Mouse (Mus musculus) granulocyte monocyte progenitor cell, adult 5-6 weeks (primary cell): ENCODE data around the gene Mknk2. TPM values are rescaled to one million over a fixed set of nuclear protein-coding genes. Genes with fewer than 3 reads are reported as not detected.
"Not testable (repeated sequence)": the region's sequence is repeated elsewhere in the genome, so short reads cannot be mapped to it uniquely, and the experiment has no call there.

Experiments
- ATAC-seq: replicated peaks from 2 replicates; pipeline ENCODE4 v1.8.0; 2016; ENCODE audit warnings: mild to moderate bottlenecking, moderate TSS enrichment, inconsistent platforms; ENCODE audit not compliant: poor library complexity, severe bottlenecking
- total RNA-seq, 2 experiments: library from RNA; stranded (forward) in 1 of 2; stranded (reverse) in 1 of 2; fragments of 200-712, 200-1000 nt in 1 of 2; fragments of >200 nt in 1 of 2; fragmentation: Nextera tagmentation in 1 of 2; gene quantifications; 2 replicates each; pipeline ENCODE4 v1.2.3; 2014 to 2017

Gene Mknk2
- total RNA-seq, 2 experiments from 2014 or later, result 37.7 to 49.2 TPM

DNA sequence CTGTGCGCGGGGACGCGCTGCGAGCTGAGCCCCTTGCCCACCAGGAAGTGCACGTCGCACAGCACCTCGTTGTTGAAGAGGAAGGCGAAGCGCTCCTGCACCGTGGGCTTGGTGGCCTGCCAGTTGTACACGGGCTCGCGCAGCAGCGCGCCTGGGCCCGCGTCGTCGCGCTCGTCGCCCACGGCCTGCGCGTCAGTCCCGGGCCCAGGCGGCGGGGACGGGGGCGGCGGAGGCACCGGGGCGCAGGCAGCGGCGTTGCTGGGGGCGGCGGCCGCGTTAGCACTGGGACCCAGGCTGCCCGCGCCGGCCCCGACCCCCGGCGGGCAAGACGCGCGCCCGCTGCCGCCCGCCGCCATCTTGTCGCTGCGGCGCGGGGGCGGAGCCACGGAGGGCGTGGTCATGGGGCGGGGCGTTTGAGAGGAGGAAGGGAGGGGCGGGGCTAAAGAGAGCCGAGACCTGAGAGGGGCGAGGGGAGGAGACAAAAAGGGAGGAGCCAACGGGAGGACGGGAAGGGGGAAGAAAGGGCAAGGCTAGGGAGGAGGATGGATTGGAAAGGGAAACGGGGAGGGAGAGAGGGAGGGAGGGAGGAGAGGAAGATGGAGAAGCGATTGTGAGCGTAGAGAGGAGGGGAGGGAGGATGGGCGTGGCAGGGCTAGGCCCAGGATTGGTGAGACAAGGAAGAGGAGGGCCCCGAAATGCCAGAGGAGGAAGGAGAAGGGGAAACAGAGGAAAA lies 21.6 kb downstream of the Mknk2 start:
- peak; percentile 86 for ATAC-seq

DNA sequence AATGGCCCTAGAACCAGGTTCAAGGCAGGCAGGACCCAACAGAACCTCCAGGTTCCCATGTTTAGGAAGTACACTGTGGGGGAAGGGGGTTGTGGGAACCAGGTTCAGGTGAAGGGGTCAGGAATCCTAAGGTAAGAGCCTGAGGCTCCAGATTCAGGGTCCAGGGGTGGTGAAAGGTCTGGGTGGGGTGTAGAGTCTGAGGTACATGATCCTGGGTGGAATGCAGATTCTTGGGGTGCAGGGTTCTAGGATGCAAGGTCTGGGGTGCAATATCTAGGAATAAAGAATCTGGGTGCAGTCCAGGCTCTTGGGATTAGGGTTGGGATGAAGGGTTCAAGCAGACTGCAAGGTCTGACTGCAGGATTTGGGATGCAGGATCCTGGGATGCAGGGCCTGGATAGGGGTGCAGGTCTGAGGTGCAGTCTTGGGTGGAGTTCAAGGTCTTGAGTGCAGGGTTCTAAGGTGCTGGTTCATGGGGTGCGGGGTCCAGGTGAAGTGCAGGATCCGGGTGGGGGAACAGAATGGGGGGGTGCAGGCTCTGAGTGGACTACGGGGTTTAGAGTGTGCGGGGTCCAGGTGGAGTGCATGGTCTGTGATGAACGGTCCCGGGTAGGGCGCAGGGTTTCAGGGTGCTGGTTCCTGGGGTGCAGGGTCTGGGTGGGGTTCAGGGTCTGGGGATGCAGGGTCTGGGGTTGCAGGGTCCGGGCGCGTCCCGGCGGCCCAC lies 22.3 kb downstream of the Mknk2 start:
- ATAC-seq, result no peak

DNA sequence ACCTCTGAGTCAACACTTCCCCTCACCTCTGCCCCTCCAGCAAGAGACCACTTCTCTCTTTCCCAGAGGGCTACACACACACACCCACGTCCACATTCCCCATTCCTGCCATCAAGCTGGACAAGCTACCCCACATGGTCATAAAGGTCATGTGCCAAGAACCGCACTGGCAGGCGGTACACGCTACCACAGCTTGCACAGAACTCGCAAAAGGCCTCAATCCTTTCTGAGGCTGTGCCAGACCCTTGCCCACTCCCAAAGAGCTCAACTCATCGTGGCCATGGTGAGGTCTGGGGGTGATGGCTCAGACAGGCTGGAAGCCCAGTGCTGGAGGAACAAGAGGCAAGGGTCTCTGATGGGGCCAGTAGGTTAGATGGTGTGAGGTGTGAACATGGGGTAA lies 23.0 kb downstream of the Mknk2 start:
- ATAC-seq, result no peak

- no peak for ATAC-seq
These were observed 24.7 kb downstream of the Mknk2 start for GRCm38 (mm10) chr10:80653156-80653720.

- no peak for ATAC-seq
These were observed 27.5 kb downstream of the Mknk2 start for GRCm38 (mm10) chr10:80650392-80650791.

- not testable (repeated sequence) for ATAC-seq
These were observed 28.0 kb downstream of the Mknk2 start for GRCm38 (mm10) chr10:80649910-80650309.

DNA sequence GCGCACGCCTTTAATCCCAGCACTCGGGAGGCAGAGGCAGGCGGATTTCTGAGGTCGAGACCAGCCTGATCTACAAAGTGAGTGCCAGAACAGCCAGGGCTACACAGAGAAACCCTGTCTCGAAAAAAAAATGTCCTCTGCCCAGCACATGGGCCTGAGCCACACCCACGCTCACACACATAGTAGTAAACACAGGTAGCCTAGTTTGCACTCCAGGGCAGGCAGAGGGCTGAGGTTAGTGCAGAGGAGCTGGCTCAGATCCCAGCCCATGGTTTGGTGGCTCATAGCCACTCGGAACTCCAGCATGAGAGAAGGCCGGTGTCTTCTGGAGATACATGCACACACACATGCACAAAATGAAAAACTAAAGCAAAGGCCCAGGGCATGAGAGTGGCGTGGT lies 31.0 kb downstream of the Mknk2 start:
- ATAC-seq, result no peak

DNA sequence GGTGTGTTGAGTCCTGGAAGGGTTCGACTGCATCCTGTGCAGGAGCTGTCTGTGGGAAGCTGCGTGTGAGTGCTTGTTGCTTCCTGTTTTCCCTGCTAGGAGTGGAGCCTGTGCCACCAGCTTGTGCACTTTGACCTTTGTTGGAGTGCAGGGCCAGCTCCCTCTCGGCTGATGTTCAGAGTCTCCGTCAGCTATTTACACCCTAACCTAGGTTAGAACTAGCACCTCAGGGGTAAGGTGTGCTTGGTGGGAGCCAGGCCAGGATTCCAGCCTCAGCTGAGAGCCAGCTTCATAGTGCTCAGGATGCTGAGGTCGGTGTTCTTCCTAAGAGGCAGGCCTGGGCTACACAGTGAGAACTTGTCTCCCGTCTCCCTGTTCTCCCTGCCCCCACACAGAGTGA lies 42.6 kb downstream of the Mknk2 start:
- no peak for ATAC-seq

- ATAC-seq, result no peak
These were observed 49.0 kb downstream of the Mknk2 start for GRCm38 (mm10) chr10:80628925-80629324.

DNA sequence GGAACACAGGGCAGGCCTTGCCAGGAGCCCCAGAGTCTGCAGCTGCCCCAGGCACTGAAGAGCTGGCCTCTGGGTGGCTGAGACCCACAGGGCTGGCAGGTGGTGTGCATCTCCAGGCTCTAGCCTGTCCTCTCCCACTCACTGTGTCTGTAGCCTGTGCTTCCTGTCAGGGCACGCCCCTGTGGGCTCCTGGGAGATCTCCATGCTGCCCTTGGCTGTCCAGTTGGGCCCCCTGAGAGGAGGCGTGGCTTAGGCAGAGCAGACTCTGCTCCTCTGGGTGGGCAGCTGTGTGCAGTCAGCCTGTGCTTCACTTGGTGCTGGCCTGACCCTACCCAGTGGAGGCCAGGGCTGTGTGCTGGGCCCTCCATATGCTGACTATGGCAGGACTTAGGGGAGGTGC lies 50.2 kb downstream of the Mknk2 start:
- ATAC-seq, result no peak

GRCm38 (mm10) chr10:80625764-80626163 lies 52.1 kb downstream of the Mknk2 start:
- ATAC-seq, result no peak

- ATAC-seq, result 0 out of 2 replicates have a peak, but pooled peaks have one; percentile 16
These were observed 54.3 kb downstream of the Mknk2 start for GRCm38 (mm10) chr10:80623457-80624191.

GRCm38 (mm10) chr10:80622661-80623456 lies 55.1 kb downstream of the Mknk2 start, which contains the start of gene Csnk1g2:
Gene Csnk1g2, plus strand, starts transcription at chr10:80622838.
- peak; percentile 25 for ATAC-seq

GRCm38 (mm10) chr10:80621940-80622660 lies 55.8 kb downstream of the Mknk2 start:
- peak; percentile 82 for ATAC-seq

- no peak for ATAC-seq
These were observed 56.3 kb downstream of the Mknk2 start for GRCm38 (mm10) chr10:80621690-80621939.

DNA sequence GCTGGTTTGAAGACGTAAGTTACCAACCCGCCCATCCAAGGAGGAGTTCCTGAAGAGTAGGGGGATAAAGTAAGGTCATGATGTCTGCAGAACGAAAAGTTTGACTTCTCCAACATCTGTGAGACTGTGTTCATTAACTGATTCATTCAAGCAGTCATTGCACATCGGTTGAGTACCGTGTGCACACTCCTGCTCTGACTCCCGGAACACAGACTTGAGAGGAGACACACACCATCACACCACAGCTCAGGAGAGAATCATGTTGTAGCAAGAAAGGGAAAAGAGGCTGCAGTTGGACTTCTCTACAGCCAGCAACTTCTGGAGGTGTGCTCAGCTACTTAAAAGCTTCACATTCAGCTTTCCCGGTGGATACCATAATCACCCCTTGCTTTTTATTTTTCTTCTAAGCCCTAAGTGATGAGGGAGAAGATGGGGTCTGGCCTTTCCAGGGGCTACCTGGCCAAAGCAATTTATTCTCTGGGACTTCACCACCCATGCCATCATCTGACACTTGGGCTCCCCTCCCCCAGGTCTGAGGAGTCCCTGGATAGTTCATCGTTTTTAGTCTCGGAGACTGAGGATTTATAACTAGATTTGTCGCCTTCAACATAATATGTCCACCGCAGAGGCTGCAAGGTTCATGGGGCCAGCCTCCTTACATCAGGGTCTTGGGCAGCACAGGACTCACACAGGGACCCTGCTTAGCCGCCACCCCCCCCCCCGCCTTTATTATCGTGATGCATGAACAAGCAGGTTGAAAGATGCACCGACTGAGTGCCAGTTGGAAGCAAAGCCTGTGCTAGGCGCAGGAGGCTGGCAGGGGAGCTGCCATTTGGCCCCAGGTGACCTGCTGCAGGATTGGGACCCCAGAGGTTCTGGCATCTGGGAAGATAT lies 56.9 kb downstream of the Mknk2 start:
- no peak for ATAC-seq

DNA sequence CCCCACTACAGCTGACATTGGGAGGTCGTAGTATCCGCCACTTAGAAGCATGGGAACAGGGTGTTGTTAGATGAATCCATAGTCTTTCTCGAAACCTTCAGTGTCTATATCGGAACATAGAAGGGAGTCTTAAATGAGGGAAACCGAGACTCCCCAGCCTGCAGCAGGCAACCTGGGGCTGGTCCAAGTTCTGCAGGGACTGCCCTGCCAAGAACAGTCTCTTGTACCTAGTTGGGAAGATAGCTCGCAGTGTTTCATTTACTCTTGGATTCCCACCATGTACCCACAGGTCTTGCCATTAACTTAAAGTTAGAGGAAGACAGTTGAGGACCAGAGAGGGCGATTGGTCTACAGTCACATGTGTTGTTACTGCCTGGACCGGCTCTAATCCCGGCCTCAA lies 57.5 kb downstream of the Mknk2 start:
- ATAC-seq, result no peak

DNA sequence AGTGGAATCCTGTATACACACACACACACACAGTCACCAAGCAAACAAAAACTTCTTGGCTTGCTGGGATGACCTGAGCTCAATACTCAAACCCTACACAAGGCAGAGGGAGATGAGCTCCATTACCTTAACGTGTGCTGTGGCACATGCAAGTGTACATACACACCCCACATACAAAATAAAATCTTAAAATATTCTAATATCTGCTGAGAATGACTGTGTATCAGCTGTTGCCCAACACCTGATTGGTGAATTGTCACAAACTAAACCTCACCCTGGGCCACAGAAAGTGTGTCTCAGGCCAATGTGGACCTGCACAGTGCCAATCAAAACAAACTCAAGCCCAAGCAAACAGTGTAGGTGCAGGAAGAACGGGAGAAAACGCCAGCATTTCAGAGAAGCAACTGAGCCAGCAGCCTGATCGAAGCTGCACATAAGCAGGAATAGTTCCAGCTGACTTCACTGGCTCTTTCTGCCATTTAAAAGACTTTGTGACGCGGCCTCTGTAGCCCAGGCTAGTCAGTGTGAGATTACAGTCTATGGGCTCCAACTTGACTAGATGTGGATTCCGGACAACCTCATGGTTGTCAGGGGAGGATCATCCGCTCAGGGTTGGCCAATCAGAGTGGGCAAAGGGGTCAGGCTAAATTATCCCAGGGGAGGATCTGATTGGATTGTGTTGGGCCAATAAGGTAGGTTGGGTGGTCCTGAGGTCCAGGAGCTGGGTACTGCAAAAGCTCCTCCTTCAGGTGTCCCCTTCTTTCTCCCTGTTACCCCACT lies 58.3 kb downstream of the Mknk2 start:
- no peak for ATAC-seq
